ENCODE assay signal across 9 mouse cellular contexts in the genomic region with DNA sequence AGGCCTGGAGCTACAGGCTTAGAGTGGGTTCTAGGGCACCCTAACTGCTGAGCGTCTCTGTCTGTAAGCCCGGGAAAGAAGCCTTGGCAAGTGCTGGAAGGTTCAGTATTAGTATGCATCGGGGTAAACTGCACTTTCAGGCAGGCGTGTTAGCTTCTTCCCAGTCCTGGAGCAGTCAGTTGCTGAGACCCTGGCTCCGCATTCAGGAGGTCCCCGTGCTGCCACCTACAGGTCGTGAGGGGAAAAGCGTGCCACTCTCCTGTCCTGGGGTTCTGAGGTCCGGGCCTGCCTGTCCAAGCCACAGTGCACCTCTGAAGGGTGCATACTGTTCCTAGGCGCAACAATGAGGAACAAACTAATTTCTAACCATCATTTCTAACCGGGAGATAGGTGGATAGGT. TPM values are rescaled to one million over a fixed set of nuclear protein-coding genes. Genes with fewer than 3 reads are reported as not detected.
DNase-seq lines count a peak whose midpoint lies in the region; ATAC-seq and TF ChIP-seq lines count a peak whose summit lies in the region.
"Had no signal": no experiment of that assay in that cellular context is flagged by ENCODE, and none has a peak within 500 bp of the region (broad histone marks: within the 10 kb centered on the region; RNA-seq: fewer than 3 reads in every experiment).

No protein-coding gene starts in this region.

- H3K27ac ChIP-seq in hindbrain, embryonic 15.5 days (replicated peaks) = no peak overlapping the region
- H3K27ac ChIP-seq: limb, embryonic 15.5 days had no signal

- no peak overlapping the region for H3K4me3 ChIP-seq in hindbrain, embryonic 15.5 days
- H3K4me3 ChIP-seq: limb, embryonic 15.5 days had no signal

- no peaks in the 10 kb centered on the region for H3K36me3 ChIP-seq in hindbrain, embryonic 15.5 days
- H3K36me3 ChIP-seq: limb, embryonic 15.5 days had no signal

- in situ Hi-C loops in Patski (cut with MboI; ENCODE audit: low pct_unique_long_range_greater_than_20kb) = loop anchor here (5.0 kb wide), 1 partner anchor 185 kb away; no protein-coding TSS in a partner anchor

- CTCF ChIA-PET in Patski (lab: Charles Lee) = interaction anchor here (0.8 to 1.5 kb wide), 7 partner anchors 8 to 504 kb away, joined by 3 to 8 read pairs (median 6); no protein-coding TSS in a partner anchor

- TF ChIP-seq CTCF in Patski (IDR thresholded peaks at IDR 0.05) = peak; percentile 91

- no peak overlapping the region for H3K9ac ChIP-seq in hindbrain, embryonic 15.5 days
- H3K9ac ChIP-seq: limb, embryonic 15.5 days had no signal

- WGBS in hindbrain, embryonic 15.5 days = 5% methylated on average over 11 of the region's 11 CpGs

- POLR2A ChIA-PET in Patski (lab: Charles Lee) = no interaction called here

- H3K4me1 ChIP-seq in hindbrain, embryonic 15.5 days (replicated peaks) = no peaks in the 10 kb centered on the region
- H3K4me1 ChIP-seq: limb, embryonic 15.5 days had no signal

- no peaks in the 10 kb centered on the region for H3K27me3 ChIP-seq in Patski
- 0 out of 2 replicates have a peak, but pooled peaks cover 3% of the 10 kb centered on the region for H3K27me3 ChIP-seq in hindbrain, embryonic 15.5 days
- H3K27me3 ChIP-seq: limb, embryonic 15.5 days had no signal

- H3K9me3 ChIP-seq in hindbrain, embryonic 15.5 days = no peaks in the 10 kb centered on the region
- H3K9me3 ChIP-seq: limb, embryonic 15.5 days had no signal

- no peak overlapping the region for H3K4me2 ChIP-seq in hindbrain, embryonic 15.5 days
- H3K4me2 ChIP-seq: limb, embryonic 15.5 days had no signal

- peak; percentile 54 for ATAC-seq in Patski
- ATAC-seq in hindbrain, embryonic 15.5 days (ENCODE audit: low FRiP score, low read depth) = peak; percentile 89
- ATAC-seq in megakaryocyte progenitor cell, adult 5-6 weeks (replicated peaks; ENCODE audit: poor library complexity) = peak; percentile 100

- DNase-seq in Patski (ENCODE audit: low read depth, low spot score) = no peak
- peak; percentile 64 for DNase-seq in cerebellum, adult 8-10 months
- peak; percentile 55 to 62 for DNase-seq in frontal cortex, postnatal 25 days (ENCODE audit: low spot score in 2 of 2)
- peak; percentile 53 for DNase-seq in left cerebral cortex, adult 11 months (ENCODE audit: low spot score)
- peak; percentile 80 to 86 for DNase-seq in right cerebral cortex, postnatal 10 days (ENCODE audit: low spot score in 2 of 2)
- peak; percentile 48 to 69 for DNase-seq in urinary bladder, postnatal 36 days (ENCODE audit: low spot score in 2 of 2)

RNA-seq across cellular contexts. Expression of a gene that starts 10.6 kb away (rescaled TPM):
- 1.4 TPM for polyA plus RNA-seq in Patski (2021)
- 8.3 and 8.6 TPM in 2 replicates for polyA plus RNA-seq in hindbrain, embryonic 15.5 days (2015; fragmentation: Nextera tagmentation; extraction: Ambion mirVana)
- not detected in 2 replicates for total RNA-seq in megakaryocyte progenitor cell, adult 5-6 weeks (2015)
- not detected in 2 replicates for total RNA-seq in megakaryocyte progenitor cell, adult 5-6 weeks (2017)
